Mouse (Mus musculus) kidney, postnatal 25 days (tissue): ENCODE results near the gene Krt28.

Source experiments
- DNase-seq, 2 experiments: peaks; one replicate each; pipeline ENCODE4 v3.0.0; 2021; ENCODE audit warnings: mixed read lengths in 2 of 2

The Krt28 gene

GRCm38 (mm10) chr11:99364412-99364811, 10.3 kb downstream of the Krt28 start:
- DNase-seq, result peak in 1 of 2 experiments; percentile 13

GRCm38 (mm10) chr11:99361423-99361822, 13.3 kb downstream of the Krt28 start:
- DNase-seq, result no peak

GRCm38 (mm10) chr11:99351004-99351403, 23.7 kb downstream of the Krt28 start, which contains the start of gene Krt27:
Gene Krt27 (minus strand): TSS chr11:99351104.
- no peak for DNase-seq

GRCm38 (mm10) chr11:99339299-99339847, 35.3 kb downstream of the Krt28 start:
- DNase-seq, result no peak

GRCm38 (mm10) chr11:99337866-99338265, 36.8 kb downstream of the Krt28 start, which contains the start of gene Krt26:
Gene Krt26 (minus strand): TSS chr11:99337966.
- no peak for DNase-seq

GRCm38 (mm10) chr11:99333426-99333825, 41.3 kb downstream of the Krt28 start:
- DNase-seq, result no peak

GRCm38 (mm10) chr11:99329655-99330054, 45.0 kb downstream of the Krt28 start:
- no peak for DNase-seq

- no peak for DNase-seq
Measured at GRCm38 (mm10) chr11:99322851-99323250, 51.9 kb downstream of the Krt28 start, which contains the start of gene Krt25. Gene Krt25 (minus strand): TSS chr11:99322951.

GRCm38 (mm10) chr11:99321094-99321493, 53.6 kb downstream of the Krt28 start:
- DNase-seq, result no peak

GRCm38 (mm10) chr11:99319127-99319526, 55.6 kb downstream of the Krt28 start:
- DNase-seq, result no peak

GRCm38 (mm10) chr11:99316543-99316942, 58.2 kb downstream of the Krt28 start:
- DNase-seq, result no peak
